Mouse (Mus musculus): ENCODE data around the gene Tmem94. TPM values are rescaled to one million over a fixed set of nuclear protein-coding genes. Genes with fewer than 3 reads are reported as not detected.

Tmem94 gene
- polyA plus RNA-seq, 1 experiment from 2014 or later, result 31.0 TPM

DNA sequence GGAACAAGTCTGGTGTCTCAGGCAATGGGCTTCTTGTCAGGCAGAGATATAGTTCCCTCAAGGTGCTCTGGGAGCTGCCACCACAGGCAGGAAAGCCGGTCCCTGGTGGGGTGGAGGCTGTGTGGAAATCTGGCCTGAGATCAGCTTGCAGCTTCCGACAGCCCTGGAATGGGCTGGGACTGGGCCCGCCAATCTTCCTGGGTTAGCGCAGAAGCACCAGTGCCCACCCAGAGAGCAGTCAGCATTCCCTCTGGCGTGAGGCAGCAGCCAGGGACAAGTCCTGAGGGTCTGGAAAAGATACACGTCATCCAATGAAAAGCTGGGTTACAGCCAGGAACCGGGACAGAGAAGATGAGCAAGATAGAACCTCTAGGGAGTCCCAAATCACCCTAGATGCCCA, 46.9 kb downstream of the Tmem94 start:
- no peaks in the 10 kb centered on the region for H3K27me3 ChIP-seq
- no peak for ATAC-seq
- H3K4me2 ChIP-seq (replicated peaks), result peak overlapping the region; percentile 93
- H3K27ac ChIP-seq, result no peak overlapping the region; the same call in 1 of the 2 replicates
- H3K4me1 ChIP-seq (replicated peaks), result peaks cover 79% of the 10 kb centered on the region
- peak overlapping the region; percentile 83 for H3K9ac ChIP-seq (replicated peaks)
- WGBS, result 46% methylated on average over 7 of the region's 7 CpGs
- H3K36me3 ChIP-seq, result peaks cover 23% of the 10 kb centered on the region
- peak overlapping the region; percentile 92 for H3K4me3 ChIP-seq (replicated peaks)
- no peaks in the 10 kb centered on the region for H3K9me3 ChIP-seq

DNA sequence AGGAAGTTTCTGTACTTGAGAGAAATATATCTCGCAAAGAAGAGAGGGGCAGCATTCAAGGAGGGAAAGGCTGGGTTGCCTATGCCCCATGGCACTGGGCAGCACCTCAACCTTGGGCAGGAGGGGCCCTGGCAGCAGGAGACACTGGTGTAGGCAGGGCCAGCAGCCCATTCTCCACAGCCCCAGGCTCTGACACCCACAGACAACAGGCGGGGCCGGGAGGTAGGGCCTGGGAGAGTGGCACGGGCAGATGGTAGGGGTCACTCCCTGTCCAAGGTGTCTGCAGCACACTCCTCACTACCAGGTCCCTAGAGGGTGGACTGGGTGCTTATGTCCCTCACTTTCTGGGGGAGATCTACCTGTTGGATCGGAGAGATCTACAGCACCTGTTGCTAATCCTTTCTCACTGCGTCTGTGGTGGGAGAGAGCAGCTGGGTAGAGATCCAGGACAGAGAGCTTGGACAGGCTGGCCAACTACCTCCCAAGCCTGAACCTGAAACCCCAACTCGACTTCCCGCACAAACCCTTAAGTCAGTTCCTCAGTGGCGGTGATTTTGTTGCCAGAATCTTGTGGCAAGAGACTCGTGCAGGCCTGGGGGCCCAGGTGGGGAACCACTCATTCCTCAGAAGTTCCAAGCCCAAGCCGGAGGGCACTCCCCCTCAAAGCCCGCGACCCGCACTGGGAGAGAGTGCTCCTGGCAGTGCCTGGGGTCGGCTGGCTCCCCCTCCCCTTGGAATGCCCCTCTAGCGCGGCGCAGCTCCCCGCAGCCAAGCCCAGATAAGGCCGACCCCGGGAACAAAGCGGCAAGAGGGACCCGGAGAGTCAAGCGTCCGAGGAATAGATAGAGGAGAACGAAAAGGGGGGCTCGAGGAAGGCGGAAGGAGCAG, 47.5 kb downstream of the Tmem94 start:
- Histone ChIP-seq H3K4me3 (replicated peaks) (peak overlapping the region; percentile 92), H3K4me1 (replicated peaks) (peaks cover 73% of the 10 kb centered on the region), H3K9ac (replicated peaks) (peak overlapping the region; percentile 83), H3K4me2 (replicated peaks) (peak overlapping the region; percentile 93), H3K27me3 (no peaks in the 10 kb centered on the region), H3K36me3 (peaks cover 25% of the 10 kb centered on the region), H3K9me3 (no peaks in the 10 kb centered on the region), H3K27ac (peak overlapping the region; percentile 57)
- peak; percentile 21 for ATAC-seq
- WGBS, result 3% methylated on average over 28 of the region's 28 CpGs

DNA sequence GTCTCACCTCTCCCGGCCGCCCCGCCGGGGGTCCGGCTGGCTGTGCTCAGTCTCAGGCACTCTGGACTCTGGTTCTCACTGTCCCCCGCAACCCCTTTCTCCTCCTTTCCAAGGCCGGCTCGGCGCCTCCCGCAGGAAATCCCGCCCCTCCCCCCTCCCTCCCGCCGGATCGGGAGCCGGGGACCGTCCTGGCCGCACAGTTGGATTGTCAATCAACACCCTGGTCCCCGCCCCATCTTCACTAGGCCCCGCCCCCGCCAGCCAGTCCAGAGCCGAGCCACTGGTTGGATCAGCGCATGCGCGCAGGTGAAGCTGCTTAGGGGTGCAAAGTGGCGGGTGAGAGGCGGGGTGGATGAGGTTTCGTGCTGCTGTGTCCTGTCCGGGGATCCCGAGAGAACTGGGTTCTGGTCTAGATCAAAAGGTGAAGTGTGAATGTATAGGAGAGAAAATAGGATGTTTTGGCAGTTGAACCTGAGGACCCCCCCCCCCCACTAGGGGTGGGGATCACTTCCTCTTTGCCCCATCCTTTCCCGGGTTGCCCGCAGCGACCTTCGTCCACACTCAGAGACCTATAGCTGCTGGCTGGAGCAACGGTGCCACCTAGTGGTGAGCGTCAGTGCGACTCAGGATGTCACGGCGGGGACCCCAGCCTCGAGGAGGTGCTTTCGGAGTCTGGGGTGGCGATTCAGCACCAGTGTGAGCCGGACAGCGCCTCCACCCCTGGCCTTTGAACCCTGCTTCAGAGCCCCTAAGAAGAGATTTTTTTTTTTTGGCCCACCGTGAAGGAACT, 48.5 kb downstream of the Tmem94 start, which contains the start of gene Caskin2:
Caskin2 (minus strand) TSS at position 133 of the 790 bp plus-strand sequence.
- Histone ChIP-seq H3K4me1 (replicated peaks) (peaks cover 64% of the 10 kb centered on the region), H3K27ac (peak within 1 kb of the TSS; percentile 57)
- WGBS, result under 1% methylated on average over 43 of the region's 44 CpGs

DNA sequence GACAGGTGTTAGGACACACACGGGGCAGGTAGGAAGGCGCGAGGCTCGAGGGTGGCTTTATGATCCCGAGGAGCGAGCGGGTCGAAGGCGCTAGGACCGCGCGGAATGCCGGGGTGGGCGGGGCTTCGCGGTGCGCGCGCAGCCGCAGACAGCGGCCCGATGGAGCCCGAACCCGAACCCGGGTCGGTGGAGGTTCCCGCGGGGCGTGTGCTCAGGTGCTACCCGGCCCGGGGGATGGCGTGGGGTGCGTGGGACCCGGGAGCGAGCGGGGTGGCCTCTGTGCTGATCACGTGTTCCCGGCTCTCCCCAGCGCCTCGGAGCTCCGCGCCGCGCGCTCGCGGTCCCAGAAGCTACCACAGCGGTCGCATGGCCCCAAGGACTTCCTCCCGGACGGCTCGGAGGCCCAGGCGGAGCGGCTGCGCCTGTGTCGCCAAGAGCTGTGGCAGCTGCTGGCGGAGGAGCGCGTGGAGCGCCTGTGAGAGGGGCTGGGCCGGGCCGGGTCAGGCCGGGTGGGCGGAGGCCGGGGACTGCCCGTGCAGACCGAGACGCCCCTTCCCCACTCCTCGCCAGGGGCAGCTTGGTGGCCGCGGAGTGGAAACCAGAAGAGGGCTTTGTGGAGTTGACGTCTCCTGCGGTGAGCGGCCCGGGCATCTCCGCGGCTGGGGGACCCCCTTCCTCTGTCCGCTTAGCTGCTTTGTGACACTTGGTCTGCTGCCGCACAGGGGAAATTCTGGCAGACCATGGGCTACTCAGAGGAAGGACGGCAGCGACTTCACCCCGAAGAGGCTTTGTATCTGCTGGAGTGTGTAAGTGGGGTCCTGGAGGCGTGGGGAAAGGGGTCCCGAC, 49.6 kb downstream of the Tmem94 start, which contains the start of gene Tsen54:
Tsen54 (plus strand) TSS at position 120 of the 846 bp plus-strand sequence.
- Histone ChIP-seq H3K4me3 (replicated peaks) (peak within 1 kb of the TSS; percentile 92), H3K4me1 (replicated peaks) (peaks cover 52% of the 10 kb centered on the region), H3K36me3 (peaks cover 37% of the 10 kb centered on the region), H3K4me2 (replicated peaks) (peak within 1 kb of the TSS; percentile 93), H3K27ac (peak within 1 kb of the TSS; percentile 81), H3K9me3 (no peaks in the 10 kb centered on the region), H3K27me3 (no peaks in the 10 kb centered on the region), H3K9ac (replicated peaks) (peak within 1 kb of the TSS; percentile 90)
- WGBS, result 0% methylated on average over 71 of the region's 84 CpGs
- ATAC-seq, result peak; percentile 57

More for the DNA sequence above, 48.5 kb downstream of the Tmem94 start, which contains the start of gene Caskin2:
- peak within 1 kb of the TSS; percentile 90 for H3K9ac ChIP-seq (replicated peaks)
- H3K36me3 ChIP-seq, result peaks cover 32% of the 10 kb centered on the region
- peak within 1 kb of the TSS; percentile 92 for H3K4me3 ChIP-seq (replicated peaks)
- peak; percentile 89 for ATAC-seq
- peak within 1 kb of the TSS; percentile 93 for H3K4me2 ChIP-seq (replicated peaks)
- H3K27me3 ChIP-seq, result no peaks in the 10 kb centered on the region
- no peaks in the 10 kb centered on the region for H3K9me3 ChIP-seq

DNA sequence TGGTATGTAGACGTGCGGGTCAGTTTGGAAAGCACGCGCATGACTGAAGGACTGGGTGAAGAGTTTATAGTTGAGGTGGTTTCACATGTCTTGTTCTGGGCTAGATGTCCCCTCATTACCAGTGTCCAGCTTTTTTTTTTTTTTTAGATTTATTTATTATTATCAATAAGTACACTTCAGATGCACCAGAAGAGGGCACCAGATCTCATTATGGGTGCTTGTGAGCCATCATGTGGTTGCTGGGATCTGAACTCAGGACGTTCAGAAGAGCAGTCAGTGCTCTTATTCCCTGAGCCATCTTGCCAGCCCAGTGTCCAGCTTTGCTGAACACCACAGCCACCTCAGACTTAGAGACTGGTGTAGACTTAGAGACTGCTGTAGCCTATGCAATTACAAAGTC, 52.1 kb downstream of the Tmem94 start:
- H3K27me3 ChIP-seq, result peaks cover 5% of the 10 kb centered on the region
- H3K4me1 ChIP-seq (replicated peaks), result peaks cover 27% of the 10 kb centered on the region
- no peak overlapping the region for H3K27ac ChIP-seq
- no peak overlapping the region for H3K4me2 ChIP-seq (replicated peaks)
- no peaks in the 10 kb centered on the region for H3K9me3 ChIP-seq
- ATAC-seq, result no peak
- no peak overlapping the region for H3K4me3 ChIP-seq (replicated peaks)
- WGBS, result 91% methylated on average over 5 of the region's 5 CpGs
- peaks cover 51% of the 10 kb centered on the region for H3K36me3 ChIP-seq
- H3K9ac ChIP-seq (replicated peaks), result no peak overlapping the region

DNA sequence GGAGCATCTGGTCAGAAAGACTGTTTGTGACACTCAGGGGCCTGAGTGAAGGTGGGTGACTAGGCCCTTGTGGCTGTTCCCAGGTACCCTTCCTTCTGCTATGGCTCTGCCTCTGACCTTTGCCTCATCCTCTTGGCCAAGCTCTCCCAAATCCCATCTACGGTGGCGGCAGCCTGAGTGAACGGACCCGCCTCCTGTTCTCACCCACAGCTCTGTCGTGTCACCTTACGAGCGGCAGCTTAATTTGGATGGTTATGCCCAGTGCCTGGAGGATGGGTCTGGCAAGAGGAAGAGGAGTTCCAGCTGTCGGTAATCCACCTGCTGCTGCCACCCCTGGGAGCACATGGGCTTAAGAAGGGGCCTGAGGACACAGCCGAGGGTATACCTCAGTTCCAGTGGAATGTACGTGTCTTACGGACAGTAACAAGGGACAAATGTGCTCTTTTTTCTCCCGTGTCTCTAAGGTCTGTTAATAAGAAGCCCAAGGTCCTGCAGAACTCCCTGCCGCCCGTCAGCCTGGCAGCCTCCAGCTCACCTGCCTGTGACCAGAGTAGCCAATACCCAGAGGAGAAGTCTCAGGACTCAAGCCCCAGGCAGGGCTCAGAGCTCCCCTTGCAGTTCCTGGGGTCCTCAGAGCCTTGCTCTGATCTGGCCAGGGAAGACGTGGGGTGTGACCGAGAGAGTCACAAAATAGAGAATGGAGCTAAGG, 54.8 kb downstream of the Tmem94 start:
- WGBS, result 91% methylated on average over 16 of the region's 16 CpGs
- peaks cover 33% of the 10 kb centered on the region for H3K27me3 ChIP-seq
- no peak overlapping the region for H3K9ac ChIP-seq (replicated peaks)
- H3K4me2 ChIP-seq (replicated peaks), result no peak overlapping the region
- peaks cover 57% of the 10 kb centered on the region for H3K36me3 ChIP-seq
- H3K4me3 ChIP-seq (replicated peaks), result no peak overlapping the region
- no peak for ATAC-seq
- no peaks in the 10 kb centered on the region for H3K9me3 ChIP-seq
- H3K27ac ChIP-seq, result no peak overlapping the region
- peaks cover 27% of the 10 kb centered on the region for H3K4me1 ChIP-seq (replicated peaks)

DNA sequence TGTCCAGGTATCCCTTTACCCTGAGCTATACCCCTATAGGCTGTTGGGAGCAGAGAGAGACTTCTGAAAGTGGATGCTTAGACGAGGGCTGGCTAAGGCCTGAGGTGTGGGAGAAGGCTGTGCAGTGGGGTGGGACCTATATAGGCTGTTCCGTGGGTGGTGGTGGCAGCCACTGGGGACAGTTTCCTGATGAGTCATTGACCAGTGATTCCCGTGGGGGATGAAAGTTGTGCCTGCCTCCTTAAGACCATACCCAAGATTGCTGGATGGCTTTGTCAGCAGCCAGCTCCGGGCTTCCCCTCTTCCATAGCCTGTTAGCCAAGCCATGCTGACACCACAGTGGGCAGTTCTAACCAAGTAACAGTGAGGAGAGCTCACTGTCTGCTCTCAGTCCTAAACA, 55.8 kb downstream of the Tmem94 start:
- Histone ChIP-seq H3K27me3 (peaks cover 42% of the 10 kb centered on the region), H3K4me1 (replicated peaks) (peaks cover 18% of the 10 kb centered on the region), H3K9me3 (no peaks in the 10 kb centered on the region), H3K4me3 (replicated peaks) (no peak overlapping the region), H3K27ac (no peak overlapping the region), H3K9ac (replicated peaks) (no peak overlapping the region), H3K36me3 (peaks cover 57% of the 10 kb centered on the region), H3K4me2 (replicated peaks) (no peak overlapping the region)
- ATAC-seq, result no peak
- WGBS, result 85% methylated on average over 4 of the region's 4 CpGs

DNA sequence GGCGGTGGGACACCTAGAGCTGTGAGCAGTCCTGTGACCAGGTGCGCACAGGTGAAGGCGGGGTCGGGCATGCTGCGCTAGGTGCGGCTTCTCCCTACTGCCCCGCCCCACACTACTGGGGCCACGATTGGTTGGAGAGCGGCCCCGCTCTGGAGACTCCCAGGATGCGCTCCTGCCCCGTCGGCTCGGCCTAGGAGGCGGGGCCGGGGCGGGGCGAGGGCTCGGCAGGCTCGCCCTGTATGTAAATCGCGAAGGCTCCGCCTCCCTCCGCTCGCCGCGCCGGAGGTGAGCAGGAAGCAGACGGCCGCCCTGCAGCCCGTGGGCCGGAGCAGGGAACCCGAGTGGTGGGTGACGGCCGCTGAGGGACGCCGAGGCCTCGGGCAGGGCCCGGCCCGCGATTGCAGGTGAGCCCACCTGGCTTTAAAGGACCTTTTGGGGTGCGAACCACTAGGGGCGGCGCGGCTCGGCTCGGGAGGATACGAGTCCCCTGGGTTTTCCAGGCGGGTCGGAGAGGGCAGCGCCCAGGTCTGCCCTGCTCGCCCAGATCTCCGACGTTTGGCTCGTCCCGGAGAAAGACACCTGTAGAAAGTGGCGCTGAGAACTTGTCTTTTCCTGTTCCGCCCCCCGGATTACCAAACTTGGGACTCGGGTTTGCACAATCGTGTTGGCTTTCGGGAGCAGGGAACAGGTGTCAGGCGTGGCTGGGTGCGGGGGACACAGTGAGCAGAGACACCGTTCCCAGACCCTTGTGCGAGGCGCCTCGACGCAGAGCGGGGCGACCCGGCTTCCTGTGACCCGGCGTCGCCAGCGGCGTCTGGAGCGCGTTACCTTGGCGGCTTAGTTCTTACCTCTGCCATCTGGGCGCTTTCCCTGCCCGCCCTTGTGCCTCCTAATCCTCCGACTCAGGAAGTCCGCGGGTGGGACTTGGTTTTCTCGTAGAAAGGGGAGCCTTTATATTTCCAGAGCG, 58.8 kb downstream of the Tmem94 start, which contains the start of gene Llgl2:
Llgl2 (plus strand) TSS at position 276 of the 967 bp plus-strand sequence.
- under 1% methylated on average over 87 of the region's 87 CpGs for WGBS
- Histone ChIP-seq H3K27ac (no peak within 1 kb of the TSS), H3K9ac (replicated peaks) (peak within 1 kb of the TSS; percentile 69), H3K4me3 (replicated peaks) (peak within 1 kb of the TSS; percentile 59), H3K36me3 (peaks cover 33% of the 10 kb centered on the region), H3K4me1 (replicated peaks) (peaks cover 13% of the 10 kb centered on the region), H3K9me3 (no peaks in the 10 kb centered on the region), H3K27me3 (peaks cover 67% of the 10 kb centered on the region), H3K4me2 (replicated peaks) (peak within 1 kb of the TSS; percentile 93)
- peak; percentile 91 for ATAC-seq

DNA sequence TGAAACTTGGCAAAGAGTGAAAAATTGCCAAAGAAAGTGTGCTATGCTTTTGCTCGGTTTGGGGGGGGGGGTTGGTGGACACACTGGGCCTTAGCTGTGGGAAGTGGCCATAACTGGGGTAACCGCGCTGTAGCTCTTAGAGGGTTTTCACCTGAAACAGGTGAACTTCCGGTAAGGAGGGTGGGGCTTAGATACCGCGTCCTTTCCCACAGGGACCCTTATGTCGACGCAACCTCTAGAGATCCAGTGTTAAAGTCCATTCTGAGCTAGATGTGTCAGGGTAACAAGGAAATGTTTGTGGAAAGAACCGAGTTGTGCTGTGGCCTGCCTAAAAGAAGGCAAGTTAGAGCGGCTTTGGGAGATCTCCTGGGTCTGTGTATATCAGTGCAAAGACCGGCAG, 59.6 kb downstream of the Tmem94 start:
- H3K36me3 ChIP-seq, result peaks cover 29% of the 10 kb centered on the region
- H3K27me3 ChIP-seq, result peaks cover 75% of the 10 kb centered on the region
- no peaks in the 10 kb centered on the region for H3K9me3 ChIP-seq
- H3K4me3 ChIP-seq (replicated peaks), result peak overlapping the region; percentile 59
- ATAC-seq, result no peak
- peaks cover 13% of the 10 kb centered on the region for H3K4me1 ChIP-seq (replicated peaks)
- WGBS, result 17% methylated on average over 11 of the region's 11 CpGs
- peak overlapping the region; percentile 93 for H3K4me2 ChIP-seq (replicated peaks)
- no peak overlapping the region for H3K9ac ChIP-seq (replicated peaks)
- H3K27ac ChIP-seq, result no peak overlapping the region

DNA sequence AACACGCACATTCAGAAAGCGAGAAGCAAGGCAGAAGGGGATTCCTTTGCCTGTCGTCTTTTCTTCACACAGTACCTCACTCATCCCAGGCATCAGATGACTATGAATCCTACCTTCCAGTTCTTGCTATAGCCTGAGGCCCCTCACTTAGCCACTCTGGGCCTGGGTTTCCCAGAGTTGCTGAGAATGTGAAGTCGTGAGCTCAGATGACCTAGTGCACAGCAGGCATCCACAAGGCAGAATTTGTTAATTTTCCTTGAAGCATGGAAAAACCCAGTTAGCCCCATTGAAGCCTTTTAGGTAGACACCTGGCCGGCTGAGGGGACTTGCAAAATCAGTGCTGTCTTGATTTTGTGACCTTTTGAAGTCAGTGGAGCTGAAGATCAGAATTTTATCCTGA, 61.3 kb downstream of the Tmem94 start:
- H3K4me2 ChIP-seq (replicated peaks), result no peak overlapping the region
- peaks cover 12% of the 10 kb centered on the region for H3K36me3 ChIP-seq
- no peak overlapping the region for H3K4me3 ChIP-seq (replicated peaks)
- no peak for ATAC-seq
- H3K4me1 ChIP-seq (replicated peaks), result peaks cover 13% of the 10 kb centered on the region
- no peak overlapping the region for H3K9ac ChIP-seq (replicated peaks)
- no peak overlapping the region for H3K27ac ChIP-seq
- peaks cover 91% of the 10 kb centered on the region for H3K27me3 ChIP-seq
- 51% methylated on average over 5 of the region's 5 CpGs for WGBS
- H3K9me3 ChIP-seq, result no peaks in the 10 kb centered on the region
